Mouse (Mus musculus) common myeloid progenitor, adult 5-6 weeks (primary cell): Measurements from ENCODE around the gene Dcun1d1. TPM values are rescaled to one million over a fixed set of nuclear protein-coding genes. Genes with fewer than 3 reads are reported as not detected.

Source experiments
- total RNA-seq: library from RNA; stranded (forward); fragments of 200-1000, 187-1606 nt; gene quantifications from 2 replicates; pipeline ENCODE4 v1.2.3, GENCODE M21; 2017

Gene Dcun1d1
- total RNA-seq, 1 experiment from 2014 or later: 226 TPM

Other genes starting within 250 kb of the Dcun1d1 start
- 122 and 158 TPM in 2 replicates for gene Atp11b, start 183.3 kb downstream of the Dcun1d1 start, total RNA-seq
- gene Mccc1, start 63.2 kb upstream of the Dcun1d1 start, total RNA-seq: 13.0 and 19.3 TPM in 2 replicates
- not detected in 2 replicates for gene Ccdc144b, start 116.1 kb upstream of the Dcun1d1 start, total RNA-seq
- gene Acad9, start 128.5 kb upstream of the Dcun1d1 start, total RNA-seq: 24.5 and 33.6 TPM in 2 replicates
- gene D3Ertd254e, start 213.6 kb upstream of the Dcun1d1 start, total RNA-seq: 5.3 and 6.9 TPM in 2 replicates